Mouse (Mus musculus): ENCODE results near the gene Gpx4. TPM values are rescaled to one million over a fixed set of nuclear protein-coding genes. Genes with fewer than 3 reads are reported as not detected.
A peak's percentile ranks its signal among the peaks of the same experiment; 100 is the strongest.

The Gpx4 gene
- polyA plus RNA-seq (2015; fragmentation: Nextera tagmentation; extraction: Ambion mirVana): 498 and 532 TPM in 2 replicates

DNA sequence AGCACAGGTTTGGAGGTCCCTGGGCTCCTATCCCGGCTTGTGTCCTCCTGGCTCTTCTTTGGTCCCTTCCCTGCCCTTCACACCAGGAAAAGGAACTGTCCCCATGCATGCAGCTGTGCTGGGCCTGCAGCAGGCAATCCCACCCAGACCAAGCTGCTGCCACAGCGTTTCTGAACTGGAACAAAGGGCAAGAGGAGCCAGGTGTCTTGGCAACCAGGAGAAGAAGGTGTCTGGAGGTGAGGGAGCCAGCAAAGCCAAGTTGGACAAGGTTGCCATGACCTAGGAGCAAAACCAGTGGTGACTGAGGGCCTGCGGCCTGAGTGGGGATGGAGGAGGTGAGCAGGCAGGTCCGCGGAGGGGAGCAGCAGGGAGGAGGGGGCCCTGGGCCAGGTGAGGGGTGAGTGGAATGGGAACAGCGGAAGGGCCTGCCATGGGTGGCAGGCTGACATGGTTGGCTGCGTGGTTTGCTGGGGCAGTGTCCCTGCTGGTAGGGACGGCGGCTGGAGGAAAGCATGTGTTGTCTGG lies at the start of gene Gpx4:
Gene Gpx4, plus strand, starts transcription at position 126 of the 525 bp plus-strand sequence.
- peak within 1 kb of the TSS; percentile 32; the same call in 1 of the 2 replicates for H3K9ac ChIP-seq (replicated peaks)
- no peaks in the 10 kb centered on the region for H3K27me3 ChIP-seq
- no peaks in the 10 kb centered on the region for H3K9me3 ChIP-seq
- peaks cover 30% of the 10 kb centered on the region for H3K4me1 ChIP-seq (replicated peaks)
- H3K4me2 ChIP-seq (replicated peaks): no peak within 1 kb of the TSS
- no peak for ATAC-seq
- H3K4me3 ChIP-seq (replicated peaks): no peak within 1 kb of the TSS
- H3K27ac ChIP-seq: 0 out of 2 replicates have a peak within 1 kb of the TSS, but pooled peaks have one; percentile 15
- WGBS: 42% methylated on average over 9 of the region's 9 CpGs
- no peaks in the 10 kb centered on the region for H3K36me3 ChIP-seq

DNA sequence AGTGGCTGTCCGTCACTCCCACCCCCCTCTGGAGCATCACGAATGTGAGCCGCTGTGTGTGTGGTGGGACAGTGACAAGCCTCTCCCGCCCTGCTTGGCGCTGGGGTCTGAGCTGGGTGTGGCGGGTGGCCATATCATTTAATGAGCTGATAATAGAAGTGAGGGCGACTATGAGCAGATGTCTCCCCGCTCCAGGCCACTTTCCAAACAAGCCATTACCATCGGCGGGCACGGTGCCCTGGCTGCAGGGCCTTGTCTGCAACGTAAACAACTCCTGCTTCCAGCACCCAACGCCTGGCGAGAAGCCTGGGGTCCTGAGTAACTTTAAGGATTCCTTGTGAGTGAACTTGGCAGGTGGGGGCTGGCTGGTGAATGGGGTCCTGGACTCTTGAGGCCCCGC lies 49.1 kb upstream of the Gpx4 start:
- WGBS: 5% methylated on average over 15 of the region's 15 CpGs
- peak overlapping the region; percentile 55 for H3K9ac ChIP-seq (replicated peaks)

GRCm38 (mm10) chr10:80001945-80002344 lies 45.0 kb upstream of the Gpx4 start:
- no peaks in the 10 kb centered on the region for H3K9me3 ChIP-seq
- peaks cover 58% of the 10 kb centered on the region for H3K27me3 ChIP-seq
- no peak for ATAC-seq
- no peak overlapping the region for H3K27ac ChIP-seq
- H3K4me3 ChIP-seq (replicated peaks): no peak overlapping the region
- 0 out of 2 replicates have a peak, but pooled peaks cover 6% of the 10 kb centered on the region for H3K36me3 ChIP-seq
- no peak overlapping the region for H3K4me2 ChIP-seq (replicated peaks)
- H3K9ac ChIP-seq (replicated peaks): no peak overlapping the region
- H3K4me1 ChIP-seq (replicated peaks): peaks cover 15% of the 10 kb centered on the region
- WGBS: 79% methylated on average over 9 of the region's 9 CpGs

More for the DNA sequence above, 49.1 kb upstream of the Gpx4 start:
- H3K36me3 ChIP-seq: no peaks in the 10 kb centered on the region
- peaks cover 20% of the 10 kb centered on the region for H3K4me1 ChIP-seq (replicated peaks)
- H3K4me3 ChIP-seq (replicated peaks): peak overlapping the region; percentile 48
- no peaks in the 10 kb centered on the region for H3K9me3 ChIP-seq
- peaks cover 38% of the 10 kb centered on the region for H3K27me3 ChIP-seq
- peak overlapping the region; percentile 70 for H3K4me2 ChIP-seq (replicated peaks)
- H3K27ac ChIP-seq: peak overlapping the region; percentile 47; the same call in 1 of the 2 replicates
- ATAC-seq: peak; percentile 29

DNA sequence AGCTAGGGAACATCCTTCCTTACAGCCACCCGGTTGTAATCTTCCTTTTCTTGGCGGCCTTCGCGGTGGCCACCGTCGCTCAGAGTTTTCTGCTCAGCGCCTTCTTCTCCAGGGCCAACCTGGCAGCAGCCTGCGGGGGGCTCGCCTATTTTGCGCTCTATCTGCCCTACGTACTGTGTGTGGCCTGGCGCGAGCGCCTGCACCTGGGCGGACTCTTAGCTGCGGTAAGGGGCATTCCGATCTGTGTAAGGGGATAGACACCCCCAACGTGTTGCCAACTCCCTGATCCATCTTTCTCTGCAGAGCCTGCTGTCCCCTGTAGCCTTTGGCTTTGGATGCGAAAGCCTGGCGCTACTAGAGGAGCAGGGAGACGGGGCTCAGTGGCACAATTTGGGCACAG lies 44.1 kb upstream of the Gpx4 start:
- no peak for ATAC-seq
- H3K4me2 ChIP-seq (replicated peaks): no peak overlapping the region
- 15% methylated on average over 21 of the region's 21 CpGs for WGBS
- no peak overlapping the region; the same call in 1 of the 2 replicates for H3K9ac ChIP-seq (replicated peaks)
- H3K27me3 ChIP-seq: peaks cover 58% of the 10 kb centered on the region
- H3K4me1 ChIP-seq (replicated peaks): peaks cover 9% of the 10 kb centered on the region
- no peaks in the 10 kb centered on the region for H3K9me3 ChIP-seq
- peaks cover 7% of the 10 kb centered on the region; the same call in 1 of the 2 replicates for H3K36me3 ChIP-seq
- H3K27ac ChIP-seq: no peak overlapping the region
- H3K4me3 ChIP-seq (replicated peaks): no peak overlapping the region

DNA sequence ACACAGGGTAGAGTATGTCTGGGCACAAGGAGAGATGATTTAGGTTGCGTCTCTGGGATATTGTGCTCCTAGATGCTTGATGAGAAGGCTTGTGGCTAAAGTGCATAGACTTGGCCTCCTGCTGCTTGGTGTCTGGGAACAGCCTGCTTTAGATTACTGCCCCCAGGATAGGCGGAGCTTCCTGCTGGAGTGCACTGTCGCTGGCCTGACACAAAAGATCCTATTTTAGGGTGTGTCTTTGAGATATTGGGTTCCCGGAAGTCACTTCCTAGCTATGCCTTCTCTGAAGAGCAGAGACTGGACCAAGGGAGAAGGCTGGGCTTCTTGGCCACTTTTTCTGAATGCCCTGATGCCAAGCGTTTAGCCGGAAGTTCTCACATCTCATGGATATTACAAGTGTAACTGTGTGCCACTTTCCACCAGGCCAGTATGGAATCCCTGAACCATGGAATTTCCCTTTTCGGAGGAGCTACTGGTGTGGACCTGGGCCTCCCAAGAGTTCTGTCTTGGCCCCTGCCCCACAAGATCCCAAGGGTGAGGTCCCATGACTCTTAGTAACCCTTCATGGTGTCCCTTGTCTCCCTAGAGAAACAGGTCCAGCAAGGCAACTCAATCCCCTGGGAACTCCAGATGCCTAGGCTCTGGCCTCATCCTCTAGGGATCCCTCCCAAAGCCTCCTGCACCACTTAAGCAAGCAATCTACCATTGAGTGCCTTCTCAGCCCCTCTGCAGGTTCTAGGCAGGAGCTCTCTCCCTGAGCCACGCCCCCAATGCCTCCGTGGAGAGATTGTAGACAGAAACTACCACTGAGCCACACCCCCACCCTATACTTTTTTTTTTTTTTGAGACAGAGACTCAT lies 43.4 kb upstream of the Gpx4 start:
- Histone ChIP-seq H3K4me1 (replicated peaks) (peaks cover under 1% of the 10 kb centered on the region; the same call in 1 of the 2 replicates), H3K36me3 (peaks cover 14% of the 10 kb centered on the region), H3K9me3 (no peaks in the 10 kb centered on the region), H3K27ac (no peak overlapping the region), H3K4me3 (replicated peaks) (no peak overlapping the region), H3K9ac (replicated peaks) (no peak overlapping the region), H3K4me2 (replicated peaks) (no peak overlapping the region), H3K27me3 (peaks cover 51% of the 10 kb centered on the region)
- ATAC-seq: no peak
- 61% methylated on average over 9 of the region's 9 CpGs for WGBS

GRCm38 (mm10) chr10:80004233-80004705 lies 42.7 kb upstream of the Gpx4 start:
- H3K27me3 ChIP-seq: peaks cover 47% of the 10 kb centered on the region
- H3K27ac ChIP-seq: no peak overlapping the region
- ATAC-seq: no peak
- H3K9me3 ChIP-seq: peaks cover 6% of the 10 kb centered on the region; the same call in 1 of the 2 replicates
- peaks cover 21% of the 10 kb centered on the region for H3K36me3 ChIP-seq
- H3K4me1 ChIP-seq (replicated peaks): no peaks in the 10 kb centered on the region
- no peak overlapping the region for H3K4me2 ChIP-seq (replicated peaks)
- H3K4me3 ChIP-seq (replicated peaks): no peak overlapping the region
- 93% methylated on average over 8 of the region's 8 CpGs for WGBS
- no peak overlapping the region for H3K9ac ChIP-seq (replicated peaks)

GRCm38 (mm10) chr10:80011740-80012139 lies 35.2 kb upstream of the Gpx4 start:
- WGBS: 79% methylated on average over 6 of the region's 6 CpGs
- Histone ChIP-seq H3K27ac (no peak overlapping the region), H3K9me3 (peaks cover 22% of the 10 kb centered on the region), H3K4me1 (replicated peaks) (no peaks in the 10 kb centered on the region), H3K27me3 (peaks cover 57% of the 10 kb centered on the region), H3K4me2 (replicated peaks) (no peak overlapping the region), H3K36me3 (peaks cover 42% of the 10 kb centered on the region), H3K4me3 (replicated peaks) (no peak overlapping the region), H3K9ac (replicated peaks) (no peak overlapping the region)
- ATAC-seq: no peak

- H3K36me3 ChIP-seq: peaks cover 34% of the 10 kb centered on the region
- no peak overlapping the region for H3K4me3 ChIP-seq (replicated peaks)
Observed at GRCm38 (mm10) chr10:80013609-80014008, 33.4 kb upstream of the Gpx4 start.

DNA sequence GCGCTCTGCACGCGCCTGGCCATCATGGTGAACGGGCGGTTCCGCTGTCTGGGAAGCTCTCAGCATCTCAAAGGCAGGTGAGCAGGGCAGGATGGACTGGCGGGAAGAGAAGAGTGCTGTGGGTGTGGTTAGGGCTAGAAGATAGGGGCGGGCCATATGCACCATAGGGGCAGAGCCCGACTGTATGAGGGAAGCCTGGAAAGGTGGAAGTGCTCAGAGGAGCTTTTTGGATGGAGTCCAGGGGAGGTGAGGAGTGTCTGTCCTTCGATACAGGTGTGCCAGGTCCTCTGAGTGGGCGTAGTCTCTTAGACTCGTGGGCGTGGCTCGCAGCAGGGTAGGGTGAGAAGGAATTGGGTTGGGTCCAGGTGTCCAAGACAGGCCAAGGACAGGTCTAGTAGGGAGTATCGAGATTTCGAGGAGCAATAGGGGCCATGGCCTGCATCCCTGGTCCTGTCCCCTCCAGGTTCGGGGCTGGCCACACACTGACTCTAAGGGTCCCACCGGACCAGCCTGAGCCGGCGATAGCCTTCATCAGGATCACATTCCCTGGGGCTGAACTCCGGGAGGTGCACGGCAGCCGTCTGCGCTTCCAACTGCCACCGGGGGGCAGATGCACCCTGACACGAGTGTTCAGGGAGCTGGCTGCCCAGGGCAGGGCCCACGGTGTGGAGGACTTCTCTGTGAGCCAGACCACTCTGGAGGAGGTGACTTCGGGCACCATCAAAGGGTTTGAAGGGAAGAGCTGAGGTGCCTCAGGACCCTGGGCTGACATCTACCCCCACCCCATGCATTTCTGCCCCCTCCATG lies 32.3 kb upstream of the Gpx4 start:
- WGBS: 25% methylated on average over 28 of the region's 28 CpGs
- Histone ChIP-seq H3K27ac (no peak overlapping the region), H3K4me1 (replicated peaks) (peaks cover 4% of the 10 kb centered on the region), H3K9ac (replicated peaks) (no peak overlapping the region), H3K4me3 (replicated peaks) (no peak overlapping the region), H3K27me3 (peaks cover 82% of the 10 kb centered on the region), H3K36me3 (peaks cover 25% of the 10 kb centered on the region), H3K4me2 (replicated peaks) (no peak overlapping the region), H3K9me3 (peaks cover 16% of the 10 kb centered on the region)
- ATAC-seq: no peak

More at GRCm38 (mm10) chr10:80013609-80014008, 33.4 kb upstream of the Gpx4 start:
- Histone ChIP-seq H3K4me2 (replicated peaks) (no peak overlapping the region), H3K9me3 (peaks cover 22% of the 10 kb centered on the region), H3K4me1 (replicated peaks) (no peaks in the 10 kb centered on the region), H3K27me3 (peaks cover 71% of the 10 kb centered on the region), H3K27ac (no peak overlapping the region), H3K9ac (replicated peaks) (no peak overlapping the region)
- no peak for ATAC-seq
- 30% methylated on average over 25 of the region's 25 CpGs for WGBS

- H3K4me2 ChIP-seq (replicated peaks): no peak overlapping the region
- peaks cover 8% of the 10 kb centered on the region for H3K4me1 ChIP-seq (replicated peaks)
- H3K9me3 ChIP-seq: peaks cover 7% of the 10 kb centered on the region
- no peak overlapping the region for H3K27ac ChIP-seq
- H3K36me3 ChIP-seq: peaks cover 16% of the 10 kb centered on the region
- no peak overlapping the region for H3K4me3 ChIP-seq (replicated peaks)
- no peak overlapping the region for H3K9ac ChIP-seq (replicated peaks)
- 82% methylated on average over 10 of the region's 10 CpGs for WGBS
- ATAC-seq: no peak
- peaks cover 91% of the 10 kb centered on the region for H3K27me3 ChIP-seq
Observed at GRCm38 (mm10) chr10:80015583-80015982, 31.4 kb upstream of the Gpx4 start.

GRCm38 (mm10) chr10:80016511-80016910 lies 30.5 kb upstream of the Gpx4 start, which contains the start of gene Arhgap45:
Gene Arhgap45, plus strand, starts transcription at chr10:80016653.
- Histone ChIP-seq H3K27ac (no peak within 1 kb of the TSS), H3K4me2 (replicated peaks) (no peak within 1 kb of the TSS), H3K4me3 (replicated peaks) (no peak within 1 kb of the TSS), H3K27me3 (peaks cover 88% of the 10 kb centered on the region), H3K4me1 (replicated peaks) (peaks cover 8% of the 10 kb centered on the region), H3K9ac (replicated peaks) (no peak within 1 kb of the TSS), H3K9me3 (no peaks in the 10 kb centered on the region), H3K36me3 (peaks cover 7% of the 10 kb centered on the region)
- 76% methylated on average over 11 of the region's 11 CpGs for WGBS
- ATAC-seq: no peak

Measured in midbrain, embryonic 13.5 days (tissue).